Mouse (Mus musculus): ENCODE measurements around the gene Gsdme.

Gene Gsdme

GRCm38 (mm10) chr6:50263670-50264069, at the start of gene Gsdme:
Gene Gsdme, minus strand, starts transcription at chr6:50263862.
- no peak for DNase-seq

- DNase-seq, result peak; percentile 83
Measured at GRCm38 (mm10) chr6:50312647-50313046, 49.0 kb upstream of the Gsdme start.

- no peak for DNase-seq
Measured at GRCm38 (mm10) chr6:50309019-50309418, 45.4 kb upstream of the Gsdme start.

- no peak for DNase-seq
Measured at GRCm38 (mm10) chr6:50306625-50307024, 43.0 kb upstream of the Gsdme start.

- DNase-seq, result peak; percentile 60
Measured at GRCm38 (mm10) chr6:50304949-50305491, 41.4 kb upstream of the Gsdme start.

GRCm38 (mm10) chr6:50301121-50301520, 37.5 kb upstream of the Gsdme start:
- no peak for DNase-seq

GRCm38 (mm10) chr6:50300622-50301021, 37.0 kb upstream of the Gsdme start:
- no peak for DNase-seq

- no peak for DNase-seq
Measured at GRCm38 (mm10) chr6:50299071-50299470, 35.4 kb upstream of the Gsdme start.

- no peak for DNase-seq
Measured at GRCm38 (mm10) chr6:50297671-50298070, 34.0 kb upstream of the Gsdme start.

GRCm38 (mm10) chr6:50295136-50295535, 31.5 kb upstream of the Gsdme start:
- DNase-seq, result no peak

GRCm38 (mm10) chr6:50294128-50294527, 30.5 kb upstream of the Gsdme start:
- DNase-seq, result peak; percentile 81

GRCm38 (mm10) chr6:50291650-50292049, 28.0 kb upstream of the Gsdme start:
- DNase-seq, result no peak

- DNase-seq, result no peak
Measured at GRCm38 (mm10) chr6:50286881-50287280, 23.2 kb upstream of the Gsdme start.

GRCm38 (mm10) chr6:50279642-50280041, 16.0 kb upstream of the Gsdme start:
- no peak for DNase-seq

GRCm38 (mm10) chr6:50273947-50274346, 10.3 kb upstream of the Gsdme start:
- DNase-seq, result no peak

GRCm38 (mm10) chr6:50273416-50273815, 9.8 kb upstream of the Gsdme start:
- DNase-seq, result no peak

- DNase-seq, result no peak
Measured at GRCm38 (mm10) chr6:50262310-50262709, 1.4 kb downstream of the Gsdme start.

GRCm38 (mm10) chr6:50261922-50262261, 1.8 kb downstream of the Gsdme start:
- DNase-seq, result no peak

GRCm38 (mm10) chr6:50261201-50261921, 2.3 kb downstream of the Gsdme start:
- peak; percentile 95 for DNase-seq

- DNase-seq, result no peak
Measured at GRCm38 (mm10) chr6:50255356-50255755, 8.3 kb downstream of the Gsdme start.

GRCm38 (mm10) chr6:50254723-50255184, 8.9 kb downstream of the Gsdme start:
- no peak for DNase-seq

- DNase-seq, result no peak
Measured at GRCm38 (mm10) chr6:50252690-50253089, 11.0 kb downstream of the Gsdme start.

GRCm38 (mm10) chr6:50247791-50248190, 15.9 kb downstream of the Gsdme start:
- no peak for DNase-seq

- no peak for DNase-seq
Measured at GRCm38 (mm10) chr6:50247356-50247755, 16.3 kb downstream of the Gsdme start.

- no peak for DNase-seq
Measured at GRCm38 (mm10) chr6:50244967-50245366, 18.7 kb downstream of the Gsdme start.

Data from cerebellum, adult 9-11 months (tissue).